Mouse (Mus musculus) CH12.LX (cell line): Measurements from ENCODE around the gene Igsf8.

Experiments
- CTCF ChIP-seq, 2 experiments: IDR thresholded peaks in 1 of 2; conservative IDR thresholded peaks in 1 of 2; 2 replicates each; pipeline ENCODE4 v1.5.1; 2011 to 2012; ENCODE audit warnings: low read depth in 2 of 2, low read length in 2 of 2, improper control_type of control experiment in 1 of 2, inconsistent platforms in 1 of 2, mild to moderate bottlenecking in 1 of 2, moderate library complexity in 1 of 2
- E2F4 ChIP-seq: IDR thresholded peaks from 2 replicates; pipeline ENCODE4 v1.6.1; 2011; ENCODE audit warnings: low read depth, low read length, improper control_type of control experiment; ENCODE audit not compliant: insufficient replicate concordance
- EP300 ChIP-seq: IDR thresholded peaks from 2 replicates; pipeline ENCODE4 v1.6.1; 2011; ENCODE audit warnings: low read length, improper control_type of control experiment
- POLR2A ChIP-seq: IDR thresholded peaks from 2 replicates; pipeline ENCODE4 v1.6.1; 2011; ENCODE audit warnings: low read depth, mild to moderate bottlenecking, improper control_type of control experiment, low read length
- POLR2AphosphoS2 ChIP-seq: IDR thresholded peaks from 2 replicates; pipeline ENCODE4 v1.6.1; 2011; ENCODE audit warnings: low read depth, low read length, improper control_type of control experiment
- TBP ChIP-seq: conservative IDR thresholded peaks from 2 replicates; pipeline ENCODE4 v1.6.1; 2011; ENCODE audit warnings: low read depth, low read length, improper control_type of control experiment
- ZC3H11A ChIP-seq: IDR thresholded peaks from 2 replicates; pipeline ENCODE4 v1.6.1; 2012; ENCODE audit warnings: low read depth, mild to moderate bottlenecking, inconsistent platforms, low read length, improper control_type of control experiment

DNA sequence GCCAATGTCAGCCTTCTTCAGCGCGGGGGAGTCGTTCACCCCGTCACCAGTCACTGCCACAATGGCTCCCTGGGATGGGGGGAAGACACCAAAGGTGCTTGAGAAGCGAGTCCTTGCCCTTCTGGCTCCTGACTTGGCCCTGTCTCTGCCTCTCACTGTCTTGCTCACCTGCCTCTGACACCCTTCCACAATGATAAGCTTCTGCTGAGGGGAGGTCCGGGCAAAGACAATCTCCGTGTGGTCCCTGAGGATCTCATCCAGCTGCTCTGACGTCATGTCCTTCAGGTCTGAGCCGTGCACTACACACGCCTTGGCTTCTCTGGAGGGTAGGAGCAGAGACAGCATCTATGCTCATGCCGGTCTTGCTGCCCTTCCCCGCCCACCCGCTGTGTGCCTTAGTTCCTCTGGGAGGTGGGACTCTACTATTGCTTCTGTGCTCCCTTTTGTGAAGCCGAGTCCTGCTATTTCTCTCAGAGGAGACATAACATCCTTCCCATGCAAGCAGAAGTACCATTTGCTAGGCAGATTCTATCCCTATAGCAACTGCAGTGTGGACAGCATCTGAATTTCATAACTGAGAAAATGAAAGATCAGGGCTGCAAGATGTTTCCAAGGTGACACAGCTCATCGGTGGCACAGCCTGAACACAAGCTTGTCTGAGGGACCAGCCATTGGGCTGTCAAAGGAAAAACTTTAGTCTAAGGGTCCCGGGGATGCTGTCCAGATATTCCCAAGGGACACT is 18.5 kb downstream of the Igsf8 start:
- TF ChIP-seq POLR2A: no peak
- no peak for TF ChIP-seq E2F4
- no peak for TF ChIP-seq POLR2AphosphoS2
- TF ChIP-seq EP300: no peak
- TF ChIP-seq CTCF (conservative IDR thresholded peaks at IDR 0.05 in 1 of 2, IDR thresholded peaks at IDR 0.05 in 1 of 2; ENCODE audit: low read depth in 2 of 2, low read length in 2 of 2): no peak
- TF ChIP-seq TBP: no peak
- no peak for TF ChIP-seq ZC3H11A
